Mouse (Mus musculus): Measurements from ENCODE around the gene Prkcb. TPM values are rescaled to one million over a fixed set of nuclear protein-coding genes. Genes with fewer than 3 reads are reported as not detected.

Prkcb gene
- polyA plus RNA-seq, 1 experiment, result 6.1 TPM

- Histone ChIP-seq H3K27ac (ENCODE audit: insufficient read depth, low read depth, low read length) (no peak overlapping the region), H3K4me3 (ENCODE audit: insufficient read depth, low read depth, low read length) (no peak overlapping the region), H3K36me3 (ENCODE audit: control insufficient read depth, insufficient read depth, low read length) (no peaks in the 10 kb centered on the region), H3K4me1 (ENCODE audit: control insufficient read depth, insufficient read depth, low read length) (no peaks in the 10 kb centered on the region), H3K27me3 (replicated peaks; ENCODE audit: control insufficient read depth, insufficient read depth, low read length) (no peaks in the 10 kb centered on the region)
- 75% methylated on average over 3 of the region's 3 CpGs for WGBS
- DNase-seq, result no peak
- TF ChIP-seq CTCF (conservative IDR thresholded peaks at IDR 0.05; ENCODE audit: insufficient read depth, insufficient read length, low read depth, low read length), result no peak
- no peak for TF ChIP-seq POLR2A (IDR thresholded peaks at IDR 0.05; ENCODE audit: low read depth, low read length)
Observed at GRCm38 (mm10) chr7:122410873-122411272, 122.3 kb downstream of the Prkcb start.

GRCm38 (mm10) chr7:122413231-122413630 is 124.7 kb downstream of the Prkcb start:
- no peak overlapping the region for H3K4me3 ChIP-seq (ENCODE audit: insufficient read depth, low read depth, low read length)
- TF ChIP-seq CTCF (conservative IDR thresholded peaks at IDR 0.05; ENCODE audit: insufficient read depth, insufficient read length, low read depth, low read length) (no peak), POLR2A (IDR thresholded peaks at IDR 0.05; ENCODE audit: low read depth, low read length) (no peak)
- H3K27me3 ChIP-seq (replicated peaks; ENCODE audit: control insufficient read depth, insufficient read depth, low read length), result no peaks in the 10 kb centered on the region
- no peak for DNase-seq
- WGBS, result 87% methylated on average over 6 of the region's 6 CpGs
- H3K36me3 ChIP-seq (ENCODE audit: control insufficient read depth, insufficient read depth, low read length), result no peaks in the 10 kb centered on the region
- no peak overlapping the region for H3K27ac ChIP-seq (ENCODE audit: insufficient read depth, low read depth, low read length)
- H3K4me1 ChIP-seq (ENCODE audit: control insufficient read depth, insufficient read depth, low read length), result no peaks in the 10 kb centered on the region

- 81% methylated on average over 10 of the region's 10 CpGs for WGBS
- TF ChIP-seq POLR2A (IDR thresholded peaks at IDR 0.05; ENCODE audit: low read depth, low read length) (no peak), CTCF (conservative IDR thresholded peaks at IDR 0.05; ENCODE audit: insufficient read depth, insufficient read length, low read depth, low read length) (no peak)
- no peak overlapping the region for H3K27ac ChIP-seq (ENCODE audit: insufficient read depth, low read depth, low read length)
- no peaks in the 10 kb centered on the region for H3K4me1 ChIP-seq (ENCODE audit: control insufficient read depth, insufficient read depth, low read length)
- H3K27me3 ChIP-seq (replicated peaks; ENCODE audit: control insufficient read depth, insufficient read depth, low read length), result no peaks in the 10 kb centered on the region
- H3K4me3 ChIP-seq (ENCODE audit: insufficient read depth, low read depth, low read length), result no peak overlapping the region
- DNase-seq, result no peak
- no peaks in the 10 kb centered on the region for H3K36me3 ChIP-seq (ENCODE audit: control insufficient read depth, insufficient read depth, low read length)
Observed at GRCm38 (mm10) chr7:122414146-122414545, 125.6 kb downstream of the Prkcb start.

GRCm38 (mm10) chr7:122414608-122415007 is 126.1 kb downstream of the Prkcb start:
- WGBS, result 74% methylated on average over 6 of the region's 6 CpGs
- no peak for DNase-seq
- TF ChIP-seq CTCF (conservative IDR thresholded peaks at IDR 0.05; ENCODE audit: insufficient read depth, insufficient read length, low read depth, low read length), result no peak
- TF ChIP-seq POLR2A (IDR thresholded peaks at IDR 0.05; ENCODE audit: low read depth, low read length), result no peak
- Histone ChIP-seq H3K27me3 (replicated peaks; ENCODE audit: control insufficient read depth, insufficient read depth, low read length) (no peaks in the 10 kb centered on the region), H3K36me3 (ENCODE audit: control insufficient read depth, insufficient read depth, low read length) (no peaks in the 10 kb centered on the region), H3K4me1 (ENCODE audit: control insufficient read depth, insufficient read depth, low read length) (no peaks in the 10 kb centered on the region), H3K4me3 (ENCODE audit: insufficient read depth, low read depth, low read length) (no peak overlapping the region), H3K27ac (ENCODE audit: insufficient read depth, low read depth, low read length) (no peak overlapping the region)

- no peak for DNase-seq
- 62% methylated on average over 9 of the region's 9 CpGs for WGBS
- no peaks in the 10 kb centered on the region for H3K27me3 ChIP-seq (replicated peaks; ENCODE audit: control insufficient read depth, insufficient read depth, low read length)
- H3K27ac ChIP-seq (ENCODE audit: insufficient read depth, low read depth, low read length), result no peak overlapping the region
- no peaks in the 10 kb centered on the region for H3K36me3 ChIP-seq (ENCODE audit: control insufficient read depth, insufficient read depth, low read length)
- TF ChIP-seq POLR2A (IDR thresholded peaks at IDR 0.05; ENCODE audit: low read depth, low read length) (no peak), CTCF (conservative IDR thresholded peaks at IDR 0.05; ENCODE audit: insufficient read depth, insufficient read length, low read depth, low read length) (no peak)
- H3K4me3 ChIP-seq (ENCODE audit: insufficient read depth, low read depth, low read length), result no peak overlapping the region
- H3K4me1 ChIP-seq (ENCODE audit: control insufficient read depth, insufficient read depth, low read length), result no peaks in the 10 kb centered on the region
Observed at GRCm38 (mm10) chr7:122415387-122415786, 126.8 kb downstream of the Prkcb start.

GRCm38 (mm10) chr7:122415904-122416303 is 127.4 kb downstream of the Prkcb start:
- Histone ChIP-seq H3K36me3 (ENCODE audit: control insufficient read depth, insufficient read depth, low read length) (no peaks in the 10 kb centered on the region), H3K4me1 (ENCODE audit: control insufficient read depth, insufficient read depth, low read length) (no peaks in the 10 kb centered on the region), H3K4me3 (ENCODE audit: insufficient read depth, low read depth, low read length) (no peak overlapping the region), H3K27me3 (replicated peaks; ENCODE audit: control insufficient read depth, insufficient read depth, low read length) (no peaks in the 10 kb centered on the region), H3K27ac (ENCODE audit: insufficient read depth, low read depth, low read length) (no peak overlapping the region)
- 50% methylated on average over 12 of the region's 12 CpGs for WGBS
- no peak for DNase-seq
- TF ChIP-seq POLR2A (IDR thresholded peaks at IDR 0.05; ENCODE audit: low read depth, low read length) (no peak), CTCF (conservative IDR thresholded peaks at IDR 0.05; ENCODE audit: insufficient read depth, insufficient read length, low read depth, low read length) (no peak)

- DNase-seq, result no peak
- H3K27me3 ChIP-seq (replicated peaks; ENCODE audit: control insufficient read depth, insufficient read depth, low read length), result no peaks in the 10 kb centered on the region
- WGBS, result 72% methylated on average over 3 of the region's 3 CpGs
- H3K36me3 ChIP-seq (ENCODE audit: control insufficient read depth, insufficient read depth, low read length), result no peaks in the 10 kb centered on the region
- no peak overlapping the region for H3K27ac ChIP-seq (ENCODE audit: insufficient read depth, low read depth, low read length)
- H3K4me3 ChIP-seq (ENCODE audit: insufficient read depth, low read depth, low read length), result no peak overlapping the region
- TF ChIP-seq CTCF (conservative IDR thresholded peaks at IDR 0.05; ENCODE audit: insufficient read depth, insufficient read length, low read depth, low read length), result no peak
- no peak for TF ChIP-seq POLR2A (IDR thresholded peaks at IDR 0.05; ENCODE audit: low read depth, low read length)
- H3K4me1 ChIP-seq (ENCODE audit: control insufficient read depth, insufficient read depth, low read length), result no peaks in the 10 kb centered on the region
Observed at GRCm38 (mm10) chr7:122418551-122418950, 130.0 kb downstream of the Prkcb start.

- H3K36me3 ChIP-seq (ENCODE audit: control insufficient read depth, insufficient read depth, low read length), result no peaks in the 10 kb centered on the region
- TF ChIP-seq CTCF (conservative IDR thresholded peaks at IDR 0.05; ENCODE audit: insufficient read depth, insufficient read length, low read depth, low read length) (no peak), POLR2A (IDR thresholded peaks at IDR 0.05; ENCODE audit: low read depth, low read length) (no peak)
- no peak overlapping the region for H3K4me3 ChIP-seq (ENCODE audit: insufficient read depth, low read depth, low read length)
- no peaks in the 10 kb centered on the region for H3K27me3 ChIP-seq (replicated peaks; ENCODE audit: control insufficient read depth, insufficient read depth, low read length)
- no peak for DNase-seq
- H3K4me1 ChIP-seq (ENCODE audit: control insufficient read depth, insufficient read depth, low read length), result no peaks in the 10 kb centered on the region
- no peak overlapping the region for H3K27ac ChIP-seq (ENCODE audit: insufficient read depth, low read depth, low read length)
- 45% methylated on average over 4 of the region's 4 CpGs for WGBS
Observed at GRCm38 (mm10) chr7:122423816-122424215, 135.3 kb downstream of the Prkcb start.
